Mouse (Mus musculus) brain, adult 2 months (tissue): ENCODE measurements around the gene Gfod1.

Source experiments
- DNase-seq: peaks from one replicate; pipeline ENCODE4 v3.0.0; 2011; ENCODE audit warnings: low read depth, low spot score

The Gfod1 gene

GRCm38 (mm10) chr13:43167721-43168120, 136.3 kb downstream of the Gfod1 start:
- no peak for DNase-seq

GRCm38 (mm10) chr13:43159429-43159828, 144.5 kb downstream of the Gfod1 start:
- DNase-seq: peak; percentile 39

GRCm38 (mm10) chr13:43158281-43158680, 145.7 kb downstream of the Gfod1 start:
- DNase-seq: no peak

DNA sequence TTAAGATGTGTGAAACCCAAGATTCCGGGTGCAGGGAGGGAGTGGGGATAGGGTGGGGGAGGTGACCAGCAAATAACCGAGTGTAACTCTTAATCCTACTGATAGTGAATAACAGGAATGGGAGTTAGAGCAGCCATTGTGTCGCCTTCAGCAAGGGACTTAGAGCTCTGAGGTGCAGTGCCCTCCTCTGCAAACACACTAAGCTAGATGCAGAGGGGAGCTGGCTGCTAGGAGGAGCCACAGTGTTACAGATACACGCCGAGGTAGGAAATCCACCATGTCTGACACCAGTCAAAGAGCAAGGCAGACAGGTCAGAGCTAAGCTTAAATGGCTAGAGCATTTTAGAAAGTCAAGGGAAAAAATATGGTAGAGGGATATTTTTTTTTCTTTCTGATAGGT, 146.6 kb downstream of the Gfod1 start:
- no peak for DNase-seq

GRCm38 (mm10) chr13:43152005-43152520, 151.9 kb downstream of the Gfod1 start:
- DNase-seq: no peak

- DNase-seq: no peak
Observed at GRCm38 (mm10) chr13:43149661-43150060, 154.3 kb downstream of the Gfod1 start.

DNA sequence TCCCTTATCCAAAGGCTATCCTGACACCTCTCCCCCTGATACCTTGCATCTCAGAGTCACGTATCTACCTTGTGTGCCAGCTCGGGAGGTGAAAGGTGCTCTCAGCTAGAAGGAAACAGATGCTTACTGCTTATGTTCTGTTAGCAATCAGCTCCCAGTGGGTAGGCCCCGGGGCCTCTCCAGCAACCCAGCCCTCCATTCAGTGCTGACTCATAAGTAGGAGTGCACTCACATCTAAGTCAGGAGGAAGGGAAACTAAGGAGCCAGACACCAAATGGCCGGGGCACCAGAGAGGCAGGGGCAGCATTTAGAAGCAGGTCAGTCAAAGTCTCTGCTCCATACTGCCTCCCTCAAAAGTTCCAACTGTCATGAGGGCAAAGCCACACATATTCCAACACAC, 155.3 kb downstream of the Gfod1 start:
- peak; percentile 60 for DNase-seq

- DNase-seq: no peak
Observed at GRCm38 (mm10) chr13:43146515-43147258, 157.3 kb downstream of the Gfod1 start.
